Mouse (Mus musculus) spleen, postnatal 36 days (tissue): ENCODE results near the gene Nebl.

Experiments used
- DNase-seq, 2 experiments: peaks; one replicate each; pipeline ENCODE4 v3.0.0; 2022; ENCODE audit warnings: low spot score in 2 of 2, mixed read lengths in 1 of 2

Gene Nebl

DNA sequence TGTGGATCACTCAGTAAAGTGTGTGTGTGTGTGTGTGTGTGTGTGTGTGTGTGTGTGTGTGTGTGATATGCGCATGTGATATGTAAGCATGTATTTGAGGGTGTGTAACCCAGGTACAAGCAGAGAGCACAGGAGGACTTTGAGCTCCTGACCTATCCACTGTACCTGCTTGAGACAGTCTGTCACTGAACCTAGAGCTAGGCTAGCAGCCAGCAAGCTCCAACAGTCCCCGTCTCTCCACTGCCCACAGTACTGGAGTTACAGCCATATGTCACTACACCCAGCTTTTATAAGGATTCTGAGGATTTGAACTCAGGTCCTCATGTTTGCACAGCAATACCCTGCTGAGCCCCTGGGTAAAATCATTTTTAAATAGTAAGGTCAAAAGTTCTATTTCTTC lies 215.6 kb downstream of the Nebl start:
- DNase-seq, result no peak

DNA sequence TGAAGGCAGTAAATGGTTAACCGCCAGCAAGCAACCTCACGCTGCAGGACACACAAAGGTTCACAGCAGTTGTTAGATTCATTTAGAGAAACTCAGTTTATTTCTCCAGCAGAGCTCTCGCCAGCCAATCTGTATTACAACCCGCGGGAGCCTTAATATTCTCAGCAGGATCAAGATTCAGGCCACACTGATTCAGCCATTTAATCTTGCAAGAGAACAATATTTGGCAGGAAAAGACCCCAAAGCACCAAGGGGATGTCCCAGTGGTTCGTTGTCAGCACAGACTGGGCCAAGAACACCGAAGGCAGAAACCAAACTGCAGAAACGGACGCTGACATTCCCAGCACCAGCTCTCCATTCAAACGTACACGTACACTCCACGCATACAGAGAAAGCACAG lies 216.5 kb downstream of the Nebl start:
- DNase-seq, result no peak

DNA sequence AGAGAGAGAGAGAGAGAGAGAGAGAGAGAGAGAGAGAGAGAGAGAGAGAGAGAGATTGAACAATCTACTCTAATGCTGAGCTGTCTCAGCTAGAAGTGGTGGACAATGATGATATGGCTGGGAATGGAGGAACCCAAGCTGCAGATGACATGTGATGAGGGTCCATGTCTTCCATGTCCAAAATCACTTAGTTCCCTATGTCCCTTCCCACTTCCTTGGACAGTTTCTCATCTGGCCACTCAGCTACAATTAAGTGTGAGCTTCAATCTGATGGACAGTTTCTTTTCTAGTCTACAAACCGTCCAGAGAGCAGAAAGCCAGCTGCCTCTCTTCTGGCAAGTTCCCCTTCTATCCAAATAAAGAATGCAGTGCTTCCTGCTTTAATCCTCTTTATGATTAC lies 221.3 kb downstream of the Nebl start:
- no peak for DNase-seq

DNA sequence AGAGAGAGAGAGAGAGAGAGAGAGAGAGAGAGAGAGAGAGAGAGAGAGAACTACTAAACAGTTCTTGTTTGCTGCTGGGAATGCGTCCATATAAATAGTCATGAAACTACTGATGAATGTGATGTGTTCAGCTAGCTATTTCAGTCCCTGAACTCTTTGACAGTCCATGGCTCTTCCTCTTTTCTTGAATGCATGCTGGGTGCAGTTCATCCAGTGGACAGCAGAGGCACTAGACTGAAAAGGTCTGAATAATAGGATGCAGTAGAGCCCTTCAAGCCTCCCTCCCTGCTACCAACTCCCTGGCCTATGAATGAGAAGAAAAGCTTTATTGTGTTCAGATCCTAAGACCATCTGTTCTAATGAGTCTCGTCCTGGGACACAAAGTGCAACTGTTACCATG lies 223.9 kb downstream of the Nebl start:
- DNase-seq, result no peak

DNA sequence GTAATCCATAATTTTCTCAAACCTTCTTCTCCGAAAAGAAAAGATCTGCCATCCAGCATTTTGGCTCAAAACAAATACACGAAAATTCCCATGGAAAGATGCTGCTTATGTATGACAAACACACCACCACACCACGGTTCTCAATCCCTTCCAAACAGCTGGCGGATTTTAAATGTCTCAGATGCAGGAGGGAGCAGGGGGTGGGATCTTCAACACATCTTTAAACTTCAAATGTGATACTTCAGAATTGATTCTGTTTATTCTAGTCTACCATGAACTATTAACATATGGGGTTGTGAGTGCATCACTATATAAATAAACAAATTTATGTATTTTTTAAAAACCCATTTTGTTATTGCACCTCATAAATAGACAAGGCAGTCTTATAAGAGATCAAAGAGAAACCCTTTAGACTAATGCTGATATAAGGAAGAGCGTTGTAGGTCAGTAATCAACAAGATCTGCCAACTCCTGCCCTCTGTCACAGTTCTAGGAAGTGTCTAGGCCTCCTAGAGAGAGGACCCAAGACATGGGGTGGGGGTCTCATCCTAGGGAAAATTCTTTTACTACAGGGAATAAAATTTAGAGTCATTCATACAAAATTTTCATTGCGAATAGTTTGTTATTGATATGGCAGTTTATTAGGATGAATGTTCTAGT lies 227.0 kb downstream of the Nebl start:
- no peak for DNase-seq

DNA sequence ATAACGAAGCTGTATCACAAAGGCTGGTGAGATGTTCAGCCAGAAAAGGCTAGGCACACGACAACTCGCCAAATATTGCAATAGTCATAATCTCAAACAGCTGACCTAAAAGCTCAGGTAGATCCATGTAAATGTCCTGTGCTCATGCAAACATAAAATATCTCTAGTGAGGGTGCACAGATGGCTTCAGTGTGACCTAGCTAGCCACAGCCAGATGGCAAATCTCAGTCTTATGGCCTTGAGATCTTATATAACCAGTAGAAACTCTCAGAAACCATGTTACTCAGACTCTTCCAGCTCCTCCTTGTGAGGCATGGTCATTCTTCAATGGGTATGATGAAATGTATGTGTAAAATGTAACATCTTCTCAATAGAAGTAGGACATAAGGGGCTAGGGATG lies 230.2 kb downstream of the Nebl start:
- DNase-seq, result no peak

DNA sequence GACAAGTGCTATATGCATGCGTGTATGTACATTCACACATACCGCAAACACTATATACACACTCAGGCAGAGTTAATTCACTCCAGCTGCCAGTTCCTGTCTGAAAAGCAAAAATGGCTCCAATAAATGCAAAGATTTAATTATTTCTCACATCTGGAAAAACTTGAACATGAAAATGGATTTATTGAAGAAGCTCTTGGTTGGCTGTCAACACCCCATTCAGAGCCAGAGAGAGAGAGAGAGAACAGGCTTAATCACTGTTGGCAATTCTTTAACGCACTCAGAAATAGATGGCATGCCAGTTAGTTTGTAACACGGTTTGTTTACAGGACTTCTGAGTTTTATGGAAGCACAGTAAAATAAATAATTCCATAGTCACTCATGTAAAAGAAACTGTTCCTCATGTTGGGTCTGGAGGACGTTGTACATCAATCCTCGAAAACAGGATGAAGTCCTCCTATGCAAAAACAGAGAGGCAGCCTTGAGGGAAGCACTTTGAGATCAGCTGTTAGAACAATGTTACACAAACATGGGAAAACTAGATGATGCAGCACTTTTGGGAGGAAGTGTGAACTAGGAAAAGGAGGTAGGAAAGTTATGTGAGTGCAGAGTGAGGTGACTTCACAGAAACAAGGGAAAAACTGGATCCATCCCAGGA lies 265.6 kb downstream of the Nebl start:
- no peak for DNase-seq

DNA sequence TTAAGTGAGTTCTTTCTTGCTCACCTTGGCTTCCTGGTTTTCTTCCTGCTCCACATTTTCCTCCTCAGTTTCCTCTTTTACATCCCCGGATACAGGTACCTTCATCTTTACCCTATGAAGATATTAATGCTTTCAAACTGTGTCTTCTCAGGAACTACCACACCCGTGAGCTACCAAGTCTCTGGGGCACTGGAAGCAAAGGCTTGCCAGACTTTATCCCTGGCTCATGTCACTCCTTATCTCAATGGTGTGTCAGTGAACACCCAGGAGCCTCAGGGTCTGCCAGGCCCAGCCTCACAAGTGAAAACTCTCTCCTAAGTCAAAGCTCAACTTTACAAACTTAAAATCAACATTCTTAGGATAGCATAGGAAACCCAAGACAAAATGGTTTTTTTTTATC lies 270.8 kb downstream of the Nebl start:
- DNase-seq, result no peak

DNA sequence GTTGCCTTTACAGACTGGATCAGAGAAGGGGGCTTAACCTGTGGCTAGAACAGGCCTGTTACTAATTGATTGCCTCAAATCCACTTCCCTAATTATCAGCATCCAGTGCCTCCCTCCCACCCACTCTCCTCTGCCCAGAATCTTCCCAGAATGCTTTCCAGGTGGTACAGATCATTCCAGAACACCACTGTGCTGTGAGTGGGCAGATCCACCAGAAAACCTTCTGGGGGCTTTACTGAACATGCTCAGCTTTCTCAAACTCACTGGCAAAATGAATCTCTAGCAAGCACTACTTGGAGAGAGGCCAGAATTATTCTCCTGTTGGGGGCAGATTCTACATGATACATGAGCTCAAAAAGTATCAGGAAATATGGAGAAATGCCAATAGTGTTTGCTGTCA lies 277.6 kb downstream of the Nebl start:
- no peak for DNase-seq

DNA sequence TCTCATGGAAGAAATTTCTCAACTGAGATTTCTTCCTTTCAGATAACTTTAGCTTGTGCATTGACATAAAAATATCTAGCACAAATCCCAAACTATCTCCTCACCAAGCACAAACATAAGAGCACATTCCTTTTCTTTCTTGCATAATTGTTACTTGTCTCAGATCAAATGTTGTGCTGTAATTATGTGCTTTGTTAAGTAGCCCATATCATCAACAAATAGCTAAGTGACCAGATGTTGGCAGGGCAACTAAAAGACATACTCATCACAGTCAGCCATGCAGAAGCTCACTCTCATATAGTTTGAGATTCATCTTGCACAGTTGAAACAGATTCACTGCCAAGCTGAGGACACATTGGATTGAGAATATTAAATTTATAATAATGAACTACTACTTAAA lies 282.9 kb downstream of the Nebl start:
- no peak for DNase-seq

DNA sequence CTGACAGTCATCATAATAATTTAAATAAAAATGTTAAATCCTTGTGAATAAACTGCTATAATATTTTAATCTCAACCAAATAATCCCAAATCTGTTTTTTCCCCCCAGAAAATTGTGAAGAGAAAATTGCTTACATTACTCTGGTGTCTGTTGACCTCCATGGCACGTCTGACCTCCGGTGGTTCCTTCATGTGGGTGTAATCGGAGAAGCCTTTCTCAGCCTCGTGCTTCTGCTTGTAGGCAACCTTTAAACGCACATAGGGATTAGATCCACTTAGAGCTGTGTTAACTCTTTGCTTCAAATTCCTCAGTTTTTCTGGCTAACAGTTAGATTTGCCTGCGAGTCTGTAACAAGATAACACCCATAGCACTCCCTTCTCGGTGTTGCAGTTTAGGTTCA lies 287.7 kb downstream of the Nebl start:
- DNase-seq, result no peak

DNA sequence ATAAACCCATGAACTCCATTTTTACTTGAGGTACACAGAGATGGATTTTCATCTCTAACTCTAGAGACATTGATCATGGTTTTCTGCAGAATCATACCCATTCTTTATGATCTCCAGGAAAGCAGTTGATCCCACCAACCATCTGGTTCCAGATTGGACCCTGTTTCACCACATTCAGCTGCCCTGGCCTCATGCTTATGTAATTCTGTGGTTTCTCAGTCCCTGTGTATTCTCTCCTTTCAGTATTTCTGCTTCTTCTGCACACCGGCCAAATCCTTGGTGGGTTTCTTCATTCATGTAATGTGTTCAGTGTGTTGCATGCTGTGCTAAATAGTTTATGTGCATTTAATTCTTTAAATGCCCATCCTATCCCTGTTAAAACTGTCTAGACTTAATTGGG lies 292.9 kb downstream of the Nebl start:
- no peak for DNase-seq

DNA sequence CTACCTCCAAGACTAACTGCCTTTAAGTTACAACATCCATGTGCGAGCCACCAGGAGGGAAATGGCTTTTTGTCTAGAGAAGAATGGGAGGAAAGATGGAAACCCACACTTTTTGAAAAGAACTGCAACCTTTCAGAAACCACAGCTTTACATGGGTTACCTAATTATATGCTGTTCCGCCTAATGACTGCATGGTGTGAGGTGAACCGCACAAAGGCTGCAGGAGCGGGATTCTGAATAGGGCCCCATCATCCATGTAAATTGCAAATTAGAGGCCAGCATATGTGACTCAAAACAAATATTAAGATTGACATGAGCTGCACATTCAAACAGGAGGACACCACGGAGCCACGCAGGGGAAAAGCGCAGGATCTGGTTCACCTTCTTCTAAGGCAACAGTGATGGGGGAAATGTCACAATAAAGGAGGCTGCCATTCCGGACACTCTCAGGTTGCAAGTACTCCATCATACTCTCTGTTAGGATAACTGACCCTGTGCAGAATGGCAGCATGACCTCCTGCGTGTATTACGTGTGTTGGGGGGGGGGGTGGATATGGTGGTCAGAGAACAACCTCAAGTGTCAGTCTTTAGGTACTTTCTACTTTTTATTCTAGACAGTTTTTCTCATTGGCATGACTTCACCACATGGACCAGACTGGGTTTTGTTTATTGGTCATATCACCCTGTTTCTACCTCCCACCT lies 294.4 kb downstream of the Nebl start:
- DNase-seq, result no peak

DNA sequence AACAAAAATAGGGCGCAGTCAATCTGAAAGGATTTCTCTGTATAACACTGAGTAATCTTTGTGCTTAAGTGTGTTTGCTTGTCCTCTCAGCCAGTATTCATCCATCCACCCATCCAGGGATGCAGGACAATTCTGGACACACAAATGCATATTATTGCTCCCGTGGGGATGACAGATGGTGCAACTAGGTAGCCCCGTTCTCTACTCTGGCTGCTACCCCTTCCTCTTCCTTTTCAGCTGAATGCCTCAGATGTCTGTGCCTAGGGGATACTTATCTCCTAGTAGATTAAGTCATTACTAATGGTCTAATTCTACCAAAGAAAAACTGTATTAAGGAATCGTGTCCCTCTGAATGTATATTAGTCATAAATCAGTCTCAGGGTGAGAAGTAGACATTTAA lies 296.0 kb downstream of the Nebl start:
- no peak for DNase-seq

DNA sequence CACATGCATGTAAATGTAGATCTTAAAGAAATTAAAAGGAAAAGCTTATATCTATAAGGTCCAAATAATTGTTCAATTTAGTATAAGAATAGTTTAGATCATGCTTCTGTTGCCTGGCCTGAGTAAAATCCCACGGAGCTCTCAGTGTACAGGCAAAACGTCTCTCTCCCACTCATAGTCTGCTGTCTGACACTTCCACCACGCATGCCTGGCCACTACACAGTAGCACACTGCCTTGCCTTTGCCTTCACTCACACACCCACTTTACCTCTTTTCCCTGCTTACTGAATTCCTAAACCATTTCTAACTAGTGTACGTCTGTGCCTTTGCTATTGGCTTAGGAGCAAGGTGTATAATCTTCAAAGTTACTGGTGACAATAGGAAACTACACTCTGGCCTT lies 302.2 kb downstream of the Nebl start:
- no peak for DNase-seq

DNA sequence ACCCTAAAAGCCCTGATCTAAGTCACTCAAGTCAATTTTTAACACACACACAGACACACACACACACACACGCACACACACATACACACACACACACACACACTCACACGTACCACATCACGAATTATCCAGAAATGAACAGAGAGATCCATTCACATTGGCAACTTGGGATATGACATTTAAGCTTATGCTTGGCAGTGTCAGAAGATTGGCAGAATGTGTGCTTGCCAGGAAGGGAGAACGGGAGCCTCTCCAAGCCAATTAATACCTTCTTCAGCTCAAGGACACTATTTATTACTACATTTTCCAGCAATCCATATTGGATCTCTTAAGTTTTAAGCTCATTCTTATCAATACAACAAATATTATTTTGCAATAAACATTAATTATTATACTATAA lies 303.1 kb downstream of the Nebl start:
- DNase-seq, result no peak

DNA sequence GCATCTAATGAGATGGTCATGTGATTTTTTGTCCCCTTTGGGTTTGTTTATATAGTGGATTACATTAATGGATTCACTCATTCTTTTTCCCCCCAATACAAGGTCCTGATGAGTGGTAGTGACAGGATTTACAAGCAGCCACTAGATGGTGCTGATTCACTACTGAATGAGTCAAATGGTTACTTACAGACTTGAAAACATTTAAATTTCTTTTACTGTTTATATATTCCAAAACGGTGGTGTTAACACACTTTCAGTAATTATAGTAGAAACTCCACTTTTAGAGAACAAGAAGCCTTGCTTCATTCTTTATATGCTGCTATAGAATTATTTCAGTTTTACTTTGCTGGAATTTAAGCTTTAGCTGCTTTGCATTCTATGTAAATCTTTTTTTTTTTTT lies 308.3 kb downstream of the Nebl start:
- no peak for DNase-seq

DNA sequence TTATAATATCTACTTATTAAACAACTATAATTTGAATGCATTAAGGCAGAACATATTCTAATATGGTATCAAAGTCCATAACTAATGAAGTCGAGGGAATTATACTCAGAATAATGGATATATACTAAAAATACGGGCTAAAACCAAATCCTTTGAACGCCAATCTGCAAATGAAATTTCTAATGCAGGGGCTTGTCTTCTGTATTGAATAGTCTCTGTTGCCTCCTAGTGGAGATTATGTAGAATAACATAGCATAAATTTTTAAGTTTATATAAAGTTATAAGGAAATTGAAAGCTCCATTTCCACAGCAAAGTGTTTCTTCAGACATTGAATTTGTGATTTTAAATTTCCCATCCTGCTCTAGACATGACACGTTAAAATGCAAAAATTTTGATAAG lies 315.9 kb downstream of the Nebl start:
- no peak for DNase-seq

DNA sequence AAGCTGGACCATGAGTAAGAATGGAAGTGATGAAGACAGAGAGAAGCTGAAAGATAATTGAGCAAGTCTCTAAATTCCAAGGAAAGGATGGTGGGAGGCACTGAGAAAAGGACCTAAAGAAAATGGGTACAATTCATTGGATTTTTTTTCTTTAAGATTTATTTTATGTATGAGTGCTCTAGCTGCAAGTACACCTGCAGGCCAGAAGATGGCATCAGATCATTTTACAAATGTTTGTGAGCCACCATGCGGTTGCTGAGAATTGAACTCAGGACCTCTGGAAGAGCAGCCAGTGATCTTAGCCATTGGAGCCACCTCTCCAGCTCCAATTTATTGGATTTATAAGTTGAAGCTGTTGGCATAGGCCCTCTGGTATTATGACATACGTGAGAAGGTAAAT lies 316.9 kb downstream of the Nebl start:
- no peak for DNase-seq

DNA sequence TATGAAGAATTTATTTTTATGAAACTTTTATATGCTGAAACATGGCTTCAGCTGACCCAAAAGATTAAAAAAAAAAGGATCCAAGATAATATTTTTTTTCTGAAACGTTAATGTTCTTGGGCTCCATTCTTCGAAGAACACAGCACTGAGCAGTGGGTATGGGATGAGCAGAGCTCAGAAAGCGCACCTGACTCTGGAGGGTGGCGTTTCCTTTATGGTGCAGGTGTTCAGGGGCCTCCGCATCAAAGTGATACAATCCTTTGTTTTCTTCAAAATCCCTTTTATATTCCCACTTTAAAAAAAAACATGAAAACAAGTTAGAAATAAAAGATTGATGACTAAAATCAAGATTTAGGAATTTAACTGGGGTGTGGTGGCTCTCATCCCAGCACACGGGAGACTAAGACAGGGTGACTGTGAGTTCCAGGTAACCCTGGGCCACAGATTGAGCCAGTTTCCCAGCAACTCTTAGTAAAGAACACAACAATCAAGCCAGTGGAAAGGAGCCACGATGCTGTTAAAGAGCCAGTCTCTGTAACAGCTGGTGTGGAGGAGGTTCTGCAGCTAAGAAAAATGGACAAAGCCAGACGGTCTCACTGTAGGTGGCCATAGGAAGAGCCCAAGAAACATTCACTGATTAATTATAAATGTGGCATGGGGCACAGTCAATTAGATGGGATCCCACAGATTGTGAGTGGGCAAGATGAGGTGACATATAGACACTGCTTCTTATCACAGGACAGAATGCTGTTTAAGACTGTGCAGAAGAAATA lies 317.6 kb downstream of the Nebl start:
- DNase-seq, result no peak

DNA sequence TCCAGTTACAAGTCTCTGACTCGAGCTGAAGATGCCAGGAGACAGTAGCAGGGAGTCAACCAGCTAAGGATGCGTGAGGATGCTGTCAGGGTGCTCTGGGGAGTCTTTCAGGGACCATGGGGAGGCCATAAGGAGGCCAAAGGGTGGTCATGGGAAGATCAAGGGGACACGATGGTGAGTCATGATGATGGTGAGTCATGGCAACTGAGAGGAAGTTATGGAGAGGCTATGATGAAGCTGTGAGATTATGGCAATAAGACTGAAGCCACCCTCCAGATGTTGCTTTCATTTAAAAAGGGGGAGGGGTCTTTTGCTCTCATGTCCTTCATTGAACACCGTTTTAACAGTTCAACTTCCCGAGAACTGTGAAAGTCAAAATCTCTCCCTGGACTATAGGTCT lies 322.0 kb downstream of the Nebl start:
- DNase-seq, result no peak

DNA sequence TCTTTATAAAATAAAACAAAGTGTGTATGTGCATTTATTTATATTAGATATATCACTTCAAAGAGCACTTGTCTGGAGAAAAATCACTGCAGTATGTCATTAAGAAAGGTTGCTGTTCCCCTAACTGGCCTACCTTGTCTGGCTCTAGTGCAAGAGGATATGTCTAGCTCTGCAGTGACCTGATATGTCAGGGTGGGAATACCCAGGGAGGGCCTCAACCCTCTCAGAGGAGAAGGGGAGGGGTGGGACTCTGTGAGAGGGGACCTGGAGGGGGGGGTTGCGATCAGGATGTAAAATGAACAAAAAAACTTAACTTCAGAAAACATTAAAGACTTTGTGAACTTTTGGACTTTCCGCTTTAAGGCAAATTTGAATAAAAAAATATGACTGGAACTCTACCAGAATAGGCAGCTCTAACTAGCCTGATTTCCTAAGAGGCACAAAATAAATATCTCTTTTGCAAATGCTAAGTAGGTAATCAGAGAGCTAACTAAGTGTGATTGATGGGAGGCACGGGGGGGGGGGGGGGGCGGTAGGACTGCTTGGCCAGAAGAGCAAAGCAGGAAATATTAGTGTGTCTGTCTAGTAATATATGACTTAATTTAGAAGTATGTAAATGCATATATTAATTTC lies 325.2 kb downstream of the Nebl start:
- no peak for DNase-seq
